Mouse (Mus musculus): ENCODE results near the gene Cpsf4l. TPM values are rescaled to one million over a fixed set of nuclear protein-coding genes. Genes with fewer than 3 reads are reported as not detected.

The Cpsf4l gene
- polyA plus RNA-seq, 1 experiment from 2014 or later = 0.40 TPM

GRCm38 (mm10) chr11:113652516-113652915 is 57.3 kb downstream of the Cpsf4l start:
- Histone ChIP-seq H3K9me3 (no peaks in the 10 kb centered on the region), H3K4me3 (no peak overlapping the region), H3K36me3 (replicated peaks) (peaks cover 63% of the 10 kb centered on the region), H3K27me3 (ENCODE audit: poor library complexity, severe bottlenecking) (peaks cover 6% of the 10 kb centered on the region), H3K4me1 (peaks cover 51% of the 10 kb centered on the region), H3K27ac (no peak overlapping the region)
- DNase-seq (ENCODE audit: extremely low spot score, low spot score) = no peak
- 91% methylated on average over 6 of the region's 6 CpGs for WGBS

GRCm38 (mm10) chr11:113651907-113652273 is 57.9 kb downstream of the Cpsf4l start:
- Histone ChIP-seq H3K9me3 (no peaks in the 10 kb centered on the region), H3K27ac (peak overlapping the region; percentile 36; the same call in 1 of the 2 replicates), H3K27me3 (ENCODE audit: poor library complexity, severe bottlenecking) (peaks cover 10% of the 10 kb centered on the region), H3K4me3 (no peak overlapping the region), H3K36me3 (replicated peaks) (peaks cover 56% of the 10 kb centered on the region), H3K4me1 (peaks cover 51% of the 10 kb centered on the region)
- DNase-seq (ENCODE audit: extremely low spot score, low spot score) = peak; percentile 57
- 52% methylated on average over 8 of the region's 8 CpGs for WGBS

DNA sequence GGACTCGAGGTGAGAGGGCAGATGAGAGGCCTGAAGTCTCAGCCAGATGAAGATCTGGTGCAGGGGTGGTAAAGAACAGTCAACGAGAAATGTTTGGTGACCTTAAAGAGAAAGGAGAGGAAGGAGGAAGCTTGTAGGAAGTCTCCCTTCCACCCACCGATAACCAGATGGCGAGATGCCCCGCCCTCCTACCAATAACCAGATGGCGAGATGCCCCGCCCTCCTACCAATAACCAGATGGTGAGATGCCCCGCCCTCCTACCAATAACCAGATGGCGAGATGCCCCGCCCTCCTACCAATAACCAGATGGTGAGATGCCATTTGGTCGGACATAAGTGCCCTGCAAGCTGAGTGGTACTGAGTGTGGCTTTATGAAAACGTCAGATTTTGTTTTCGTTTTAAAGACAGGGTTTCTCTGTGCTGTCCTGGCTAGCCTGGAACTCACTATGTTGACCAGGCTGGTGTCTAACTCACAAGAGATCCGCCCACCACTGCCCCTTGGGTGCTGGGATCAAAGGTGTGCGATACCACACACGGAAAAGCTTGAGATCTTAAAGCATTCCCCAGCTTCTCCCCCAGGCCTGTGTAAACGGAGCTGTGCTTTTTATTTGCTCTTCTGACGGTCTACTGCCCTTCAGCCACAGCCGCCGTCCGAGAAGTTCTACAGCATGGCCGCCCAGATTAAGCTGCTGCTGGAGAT is 58.5 kb downstream of the Cpsf4l start:
- Histone ChIP-seq H3K27ac (peak overlapping the region; percentile 36; the same call in 1 of the 2 replicates), H3K36me3 (replicated peaks) (peaks cover 51% of the 10 kb centered on the region), H3K27me3 (ENCODE audit: poor library complexity, severe bottlenecking) (peaks cover 15% of the 10 kb centered on the region), H3K4me3 (0 out of 2 replicates have a peak overlapping the region, but pooled peaks have one; percentile 95), H3K4me1 (peaks cover 51% of the 10 kb centered on the region), H3K9me3 (no peaks in the 10 kb centered on the region)
- no peak for DNase-seq (ENCODE audit: extremely low spot score, low spot score)
- 77% methylated on average over 22 of the region's 22 CpGs for WGBS

DNA sequence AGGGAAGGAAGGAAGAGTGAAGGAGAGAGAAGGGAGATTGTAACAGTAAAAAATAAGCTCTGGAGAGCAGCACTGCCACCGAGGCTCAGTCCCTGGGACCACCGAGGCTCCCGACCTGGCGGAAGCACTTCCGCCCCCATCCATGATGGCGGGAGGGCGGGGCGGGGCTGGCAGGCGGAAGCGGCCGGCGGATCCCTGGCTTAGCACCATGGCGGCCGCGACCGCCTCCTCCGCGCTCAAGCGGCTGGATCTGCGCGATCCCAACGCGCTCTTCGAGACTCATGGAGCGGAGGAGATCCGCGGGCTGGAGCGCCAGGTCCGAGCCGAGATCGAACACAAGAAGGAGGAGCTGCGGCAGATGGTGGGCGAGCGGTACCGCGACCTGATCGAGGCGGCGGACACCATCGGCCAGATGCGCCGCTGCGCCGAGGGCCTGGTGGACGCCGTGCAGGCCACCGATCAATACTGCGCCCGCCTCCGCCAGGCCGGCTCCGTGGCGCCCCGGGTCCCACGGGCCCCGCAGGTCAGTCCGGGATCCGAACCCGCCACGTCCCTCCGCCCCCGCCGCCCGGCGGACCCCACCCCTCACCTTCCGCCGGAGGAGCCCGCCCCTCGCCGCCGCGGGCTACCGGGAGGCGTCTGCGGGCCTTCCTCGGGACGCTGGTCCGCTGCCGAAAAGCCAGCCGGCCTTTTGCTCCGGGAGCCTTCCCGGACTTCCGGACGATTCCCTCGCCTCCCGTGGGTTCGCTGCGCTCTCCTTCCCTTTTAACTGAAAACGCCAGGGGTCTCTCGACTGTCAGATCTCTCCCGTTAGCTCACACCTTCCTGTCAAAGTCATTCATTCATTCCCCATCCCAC is 60.2 kb downstream of the Cpsf4l start, which contains the start of gene Slc39a11:
TSS of gene Slc39a11 (minus strand) at position 727 of the 858 bp plus-strand sequence.
- Histone ChIP-seq H3K9me3 (0 out of 2 replicates have a peak, but pooled peaks cover 3% of the 10 kb centered on the region), H3K4me1 (peaks cover 51% of the 10 kb centered on the region), H3K36me3 (replicated peaks) (peaks cover 33% of the 10 kb centered on the region), H3K4me3 (peak within 1 kb of the TSS; percentile 95), H3K27ac (peak within 1 kb of the TSS; percentile 97), H3K27me3 (ENCODE audit: poor library complexity, severe bottlenecking) (peaks cover 15% of the 10 kb centered on the region)
- DNase-seq (ENCODE audit: extremely low spot score, low spot score) = peak; percentile 84
- WGBS = under 1% methylated on average over 91 of the region's 91 CpGs

GRCm38 (mm10) chr11:113648690-113649352 is 61.0 kb downstream of the Cpsf4l start, which contains the start of gene Cog1:
Cog1 (plus strand) TSS chr11:113649169.
- Histone ChIP-seq H3K4me3 (peak within 1 kb of the TSS; percentile 95), H3K36me3 (replicated peaks) (peaks cover 26% of the 10 kb centered on the region), H3K4me1 (peaks cover 47% of the 10 kb centered on the region), H3K9me3 (0 out of 2 replicates have a peak, but pooled peaks cover 3% of the 10 kb centered on the region), H3K27me3 (ENCODE audit: poor library complexity, severe bottlenecking) (peaks cover 15% of the 10 kb centered on the region), H3K27ac (peak within 1 kb of the TSS; percentile 97)
- no peak for DNase-seq (ENCODE audit: extremely low spot score, low spot score)
- 39% methylated on average over 26 of the region's 26 CpGs for WGBS

Other genes with a start within 250 kb of the Cpsf4l start
- 2.7 and 4.1 TPM in 2 replicates for gene Sstr2, start 90.7 kb downstream of the Cpsf4l start, polyA plus RNA-seq (2016; fragmentation: Nextera tagmentation; extraction: Ambion mirVana)
- 24.4 and 24.6 TPM in 2 replicates for gene Cog1, start 60.8 kb downstream of the Cpsf4l start, polyA plus RNA-seq (2016; fragmentation: Nextera tagmentation; extraction: Ambion mirVana)
- gene Slc39a11, start 59.9 kb downstream of the Cpsf4l start, polyA plus RNA-seq (2016; fragmentation: Nextera tagmentation; extraction: Ambion mirVana) = 18.4 and 19.8 TPM in 2 replicates
- gene Fam104a, start 25.9 kb downstream of the Cpsf4l start, polyA plus RNA-seq (2016; fragmentation: Nextera tagmentation; extraction: Ambion mirVana) = 55.1 and 56.6 TPM in 2 replicates
- gene D11Wsu47e, start 25.6 kb downstream of the Cpsf4l start, polyA plus RNA-seq (2016; fragmentation: Nextera tagmentation; extraction: Ambion mirVana) = 23.8 and 26.1 TPM in 2 replicates
- gene Cdc42ep4, start 41.9 kb upstream of the Cpsf4l start, polyA plus RNA-seq (2016; fragmentation: Nextera tagmentation; extraction: Ambion mirVana) = 107 TPM in 2 replicates

Measured in forebrain, embryonic 10.5 days (tissue).